Mouse (Mus musculus): ENCODE measurements around the gene Ybx2. TPM values are rescaled to one million over a fixed set of nuclear protein-coding genes. Genes with fewer than 3 reads are reported as not detected.

The Ybx2 gene
- total RNA-seq, 2 experiments from 2014 or later: 8.4 to 11.3 TPM

GRCm38 (mm10) chr11:69930967-69931537 is 4.5 kb upstream of the Ybx2 start:
- no peak for DNase-seq (ENCODE audit: low spot score in 2 of 2)
- intact Hi-C loops (cut with DNase I): loop anchor here (5.0 kb wide), 1 partner anchor 281 kb away; the partner anchor contains the start of gene Slc16a11

- DNase-seq (ENCODE audit: low spot score in 2 of 2): no peak
- intact Hi-C loops (cut with DNase I): loop anchor here (5.0 kb wide), 1 partner anchor 281 kb away; the partner anchor contains the start of gene Slc16a11
Observed at GRCm38 (mm10) chr11:69931769-69932168, 3.8 kb upstream of the Ybx2 start.

- no peak for DNase-seq (ENCODE audit: low spot score in 2 of 2)
- intact Hi-C loops (cut with DNase I): loop anchor here (5.0 kb wide), 1 partner anchor 280 kb away; the partner anchor contains the start of gene Slc16a11
Observed at GRCm38 (mm10) chr11:69932254-69932653, 3.3 kb upstream of the Ybx2 start.

GRCm38 (mm10) chr11:69933066-69933465 is 2.5 kb upstream of the Ybx2 start:
- intact Hi-C loops (cut with DNase I): loop anchor here (5.0 kb wide), 1 partner anchor 279 kb away; the partner anchor contains the start of gene Slc16a11
- no peak for DNase-seq (ENCODE audit: low spot score in 2 of 2)

- intact Hi-C loops (cut with DNase I): loop anchor here (2.0 to 5.0 kb wide), 2 partner anchors 15 to 278 kb away; partner anchors contain the start of genes Slc16a11 and Slc2a4
- peak; percentile 88 to 91 for DNase-seq (ENCODE audit: low spot score in 2 of 2)
Observed at GRCm38 (mm10) chr11:69934169-69934568, 1.4 kb upstream of the Ybx2 start.

GRCm38 (mm10) chr11:69934681-69935080 is 915 bp upstream of the Ybx2 start:
- DNase-seq (ENCODE audit: low spot score in 2 of 2): no peak
- intact Hi-C loops (cut with DNase I): loop anchor here (2.0 to 5.0 kb wide), 2 partner anchors 14 to 278 kb away; partner anchors contain the start of genes Slc16a11 and Slc2a4

GRCm38 (mm10) chr11:69936156-69936555 is 560 bp downstream of the Ybx2 start:
- intact Hi-C loops (cut with DNase I): no loop called here
- no peak for DNase-seq (ENCODE audit: low spot score in 2 of 2)

- intact Hi-C loops (cut with DNase I): no loop called here
- DNase-seq (ENCODE audit: low spot score in 2 of 2): no peak
Observed at GRCm38 (mm10) chr11:69936714-69937347, 1.2 kb downstream of the Ybx2 start.

- intact Hi-C loops (cut with DNase I): no loop called here
- no peak for DNase-seq (ENCODE audit: low spot score in 2 of 2)
Observed at GRCm38 (mm10) chr11:69937385-69937784, 1.8 kb downstream of the Ybx2 start.

GRCm38 (mm10) chr11:69937834-69938233 is 2.2 kb downstream of the Ybx2 start:
- intact Hi-C loops (cut with DNase I): no loop called here
- no peak for DNase-seq (ENCODE audit: low spot score in 2 of 2)

- intact Hi-C loops (cut with DNase I): no loop called here
- DNase-seq (ENCODE audit: low spot score in 2 of 2): no peak
Observed at GRCm38 (mm10) chr11:69938401-69938979, 2.9 kb downstream of the Ybx2 start.

- DNase-seq (ENCODE audit: low spot score in 2 of 2): no peak
- intact Hi-C loops (cut with DNase I): no loop called here
Observed at GRCm38 (mm10) chr11:69939181-69939580, 3.6 kb downstream of the Ybx2 start.

- DNase-seq (ENCODE audit: low spot score in 2 of 2): no peak
- intact Hi-C loops (cut with DNase I): no loop called here
Observed at GRCm38 (mm10) chr11:69939731-69940130, 4.1 kb downstream of the Ybx2 start.

- intact Hi-C loops (cut with DNase I): no loop called here
- no peak for DNase-seq (ENCODE audit: low spot score in 2 of 2)
Observed at GRCm38 (mm10) chr11:69940962-69941361, 5.4 kb downstream of the Ybx2 start.

- intact Hi-C loops (cut with DNase I): no loop called here
- no peak for DNase-seq (ENCODE audit: low spot score in 2 of 2)
Observed at GRCm38 (mm10) chr11:69945216-69945615, 9.6 kb downstream of the Ybx2 start.

GRCm38 (mm10) chr11:69945997-69946891 is 10.6 kb downstream of the Ybx2 start:
- intact Hi-C loops (cut with DNase I): no loop called here

GRCm38 (mm10) chr11:69947337-69948065 is 11.9 kb downstream of the Ybx2 start:
- intact Hi-C loops (cut with DNase I): loop anchor here (2.0 kb wide), 1 partner anchor 13 kb away; the partner anchor contains the start of gene Ybx2
- DNase-seq (ENCODE audit: low spot score in 2 of 2): no peak

More at GRCm38 (mm10) chr11:69945997-69946891, 10.6 kb downstream of the Ybx2 start:
- DNase-seq (ENCODE audit: low spot score in 2 of 2): no peak

GRCm38 (mm10) chr11:69948066-69948762 is 12.6 kb downstream of the Ybx2 start, which contains the start of gene Slc2a4:
Gene Slc2a4, minus strand, starts transcription at chr11:69948188.
- intact Hi-C loops (cut with DNase I): loop anchor here (2.0 kb wide), 1 partner anchor 13 kb away; the partner anchor contains the start of gene Ybx2
- DNase-seq (ENCODE audit: low spot score in 2 of 2): peak; percentile 70 to 73
